Mouse (Mus musculus) cerebral cortex, adult 2 months (tissue): ENCODE measurements around the gene Hapln2.

ENCODE experiments used
- WGBS: fragments of 180-500 bp; shearing (Covaris S2); methylation state at CpG from one replicate; pipeline ENCODE4 v1.1.7; 2018; 5-methylcytosine and 5-hydroxymethylcytosine counted together

Hapln2 gene

DNA sequence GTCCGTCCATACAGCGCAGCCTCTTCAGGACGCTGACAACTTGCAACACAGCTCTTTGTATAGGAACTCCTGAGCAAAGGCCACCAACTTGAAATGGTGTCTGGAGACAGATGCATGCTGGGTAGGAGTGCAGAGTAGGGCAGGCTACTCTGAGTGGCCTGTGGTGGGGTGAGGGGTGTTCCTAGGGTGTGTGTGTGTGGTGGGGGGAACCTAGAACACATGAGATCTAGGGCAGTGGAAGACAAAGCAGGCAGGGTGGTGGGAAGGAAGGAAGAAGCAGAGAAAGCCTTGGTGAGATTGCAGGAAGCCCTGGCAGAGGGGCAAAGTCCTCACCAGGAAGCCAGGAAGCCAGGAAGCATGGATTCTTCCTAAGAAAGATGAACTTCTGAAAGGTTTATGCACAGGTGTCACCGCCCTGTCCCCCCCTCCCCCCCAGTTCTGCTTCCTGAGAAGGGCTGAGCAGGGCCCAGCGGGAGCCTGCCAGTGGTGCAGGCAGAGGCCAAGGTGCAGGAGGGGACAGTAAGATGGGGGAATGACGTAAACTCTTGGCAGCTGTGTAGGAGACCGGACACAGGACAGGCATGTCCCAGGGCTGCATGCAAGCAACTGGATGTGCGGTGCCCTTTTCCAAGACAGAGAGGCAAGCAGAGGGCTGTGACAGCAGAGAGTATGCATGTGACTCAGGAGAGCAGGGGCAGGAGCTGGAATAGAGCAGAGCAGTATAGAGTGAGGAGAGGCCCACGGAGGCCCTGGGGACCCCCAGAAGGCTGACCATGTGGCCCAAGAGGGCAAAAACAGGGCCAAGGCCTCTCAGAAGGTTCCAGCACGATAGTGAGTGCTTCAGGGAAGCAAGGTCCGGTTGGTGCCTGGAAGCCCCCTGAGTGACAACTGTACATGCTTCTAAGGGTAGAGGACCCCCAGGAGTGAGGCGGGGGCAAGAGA is 45.2 kb downstream of the Hapln2 start:
- 57% methylated on average over 12 of the region's 12 CpGs for WGBS

DNA sequence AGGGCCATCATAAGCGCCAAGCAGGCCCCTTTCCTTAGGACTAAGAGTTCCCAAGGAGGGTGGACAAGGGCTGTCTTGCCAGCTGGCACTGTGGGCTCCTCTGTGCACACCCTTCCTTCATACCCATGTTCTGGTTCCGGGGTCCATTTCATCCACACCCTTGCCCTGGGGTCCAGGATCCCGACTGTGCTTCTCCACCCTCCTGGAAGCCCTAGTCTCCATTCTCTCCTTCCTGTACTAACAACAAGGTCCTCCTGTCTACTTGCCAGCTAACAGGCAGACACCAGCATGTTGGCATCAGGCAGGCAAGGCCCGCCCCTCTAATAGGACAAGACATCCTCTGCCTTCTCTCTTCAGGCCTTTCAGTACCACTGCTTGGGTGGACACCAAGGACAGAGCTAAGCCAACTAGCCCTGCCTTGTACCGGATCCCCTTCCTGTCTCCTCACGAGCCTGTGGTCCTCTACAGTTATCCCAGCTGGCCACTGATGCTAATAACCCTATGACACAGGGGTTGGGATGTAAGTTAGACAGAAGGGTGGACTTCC is 46.1 kb downstream of the Hapln2 start:
- whole genome bisulfite sequencing: 80% methylated on average over 6 of the region's 6 CpGs

DNA sequence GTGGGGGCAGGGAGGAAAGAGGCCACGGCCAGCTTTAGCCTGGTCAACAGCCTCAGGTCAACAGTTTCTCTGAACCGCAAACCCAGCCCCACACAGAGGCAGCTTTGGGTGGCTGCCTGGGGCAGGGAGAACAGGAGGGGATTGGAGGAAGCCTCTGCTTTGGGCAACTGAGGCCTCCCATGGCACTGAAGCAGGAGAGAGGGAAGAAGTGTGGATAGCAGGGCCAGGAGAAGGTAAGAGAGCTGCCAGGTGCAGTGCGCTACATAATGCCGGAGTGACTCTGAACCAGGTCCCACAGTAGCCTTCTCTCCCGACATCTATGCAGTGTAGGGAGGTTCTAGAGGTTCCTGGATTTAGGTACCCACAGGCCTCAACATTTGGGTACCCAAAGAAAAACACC is 46.7 kb downstream of the Hapln2 start:
- WGBS: 79% methylated on average over 5 of the region's 5 CpGs

DNA sequence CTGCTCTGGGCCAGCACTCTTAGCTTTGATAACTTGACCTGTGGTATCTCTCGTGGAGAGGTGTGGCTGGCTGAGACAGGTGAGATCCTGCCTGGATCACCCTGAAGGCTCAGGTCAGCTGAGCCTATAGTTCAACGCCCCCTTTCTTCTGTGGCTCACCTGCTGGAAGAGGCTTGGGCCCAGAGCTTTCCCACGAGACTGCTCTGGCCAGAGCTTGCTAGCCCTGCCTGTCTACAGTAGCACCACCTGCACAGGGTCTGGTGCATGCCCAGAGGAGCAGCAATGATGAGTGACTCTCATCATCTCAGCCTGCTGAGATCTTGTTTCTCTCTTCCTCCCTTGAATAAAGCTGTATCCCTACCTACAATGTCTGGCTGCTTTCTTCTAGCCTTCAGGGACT is 47.3 kb downstream of the Hapln2 start:
- WGBS: 84% methylated on average over 3 of the region's 3 CpGs

DNA sequence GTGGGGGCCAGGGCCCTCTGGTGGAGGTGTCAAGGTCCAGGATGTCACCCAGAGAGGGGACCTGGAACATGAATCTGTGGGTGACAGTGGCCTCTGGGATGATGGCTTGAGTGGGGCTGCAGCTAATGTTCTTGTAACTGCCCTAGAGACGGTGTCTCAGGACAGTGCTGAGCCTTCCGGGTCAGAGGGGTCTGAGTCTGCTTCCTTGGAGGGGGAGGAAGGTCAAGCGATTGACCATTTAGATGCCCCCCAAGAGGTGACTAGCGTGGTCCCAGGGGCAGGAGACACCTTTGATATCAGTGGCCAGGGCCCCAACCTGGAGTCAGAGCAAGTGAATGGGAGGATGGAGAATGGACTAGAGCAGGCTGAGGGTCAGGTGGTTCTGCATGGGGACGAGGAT is 47.9 kb downstream of the Hapln2 start:
- 95% methylated on average over 5 of the region's 5 CpGs for WGBS

DNA sequence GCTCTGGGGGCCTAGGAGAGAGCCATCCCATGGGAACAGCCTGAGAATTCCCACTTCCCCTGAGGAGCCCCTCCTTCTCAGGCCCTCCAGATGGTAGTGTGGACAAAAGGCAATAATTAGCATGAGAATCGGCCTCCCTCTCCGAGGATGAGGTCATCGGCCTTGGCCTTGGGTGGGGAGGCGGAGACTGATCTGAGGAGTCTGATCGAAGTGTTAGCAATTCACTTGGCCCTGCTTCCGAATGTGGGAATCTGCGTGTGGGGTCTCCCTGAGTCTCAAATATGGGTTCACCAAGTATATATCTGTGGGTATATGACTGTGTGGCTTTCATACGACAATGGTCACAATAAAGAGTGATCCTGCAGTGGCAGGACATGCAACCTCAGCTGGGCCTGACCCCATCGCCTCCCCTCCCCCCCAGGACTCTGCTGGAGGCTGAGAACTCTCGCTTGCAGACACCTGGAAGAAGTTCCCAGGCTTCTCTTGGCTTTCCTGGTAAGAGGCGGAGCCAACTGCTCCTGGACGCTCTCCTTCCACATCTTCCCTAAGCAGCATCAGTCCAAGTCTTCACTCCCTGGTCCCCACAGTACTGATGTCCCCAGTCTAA is 52.9 kb downstream of the Hapln2 start:
- 53% methylated on average over 12 of the region's 12 CpGs for WGBS

DNA sequence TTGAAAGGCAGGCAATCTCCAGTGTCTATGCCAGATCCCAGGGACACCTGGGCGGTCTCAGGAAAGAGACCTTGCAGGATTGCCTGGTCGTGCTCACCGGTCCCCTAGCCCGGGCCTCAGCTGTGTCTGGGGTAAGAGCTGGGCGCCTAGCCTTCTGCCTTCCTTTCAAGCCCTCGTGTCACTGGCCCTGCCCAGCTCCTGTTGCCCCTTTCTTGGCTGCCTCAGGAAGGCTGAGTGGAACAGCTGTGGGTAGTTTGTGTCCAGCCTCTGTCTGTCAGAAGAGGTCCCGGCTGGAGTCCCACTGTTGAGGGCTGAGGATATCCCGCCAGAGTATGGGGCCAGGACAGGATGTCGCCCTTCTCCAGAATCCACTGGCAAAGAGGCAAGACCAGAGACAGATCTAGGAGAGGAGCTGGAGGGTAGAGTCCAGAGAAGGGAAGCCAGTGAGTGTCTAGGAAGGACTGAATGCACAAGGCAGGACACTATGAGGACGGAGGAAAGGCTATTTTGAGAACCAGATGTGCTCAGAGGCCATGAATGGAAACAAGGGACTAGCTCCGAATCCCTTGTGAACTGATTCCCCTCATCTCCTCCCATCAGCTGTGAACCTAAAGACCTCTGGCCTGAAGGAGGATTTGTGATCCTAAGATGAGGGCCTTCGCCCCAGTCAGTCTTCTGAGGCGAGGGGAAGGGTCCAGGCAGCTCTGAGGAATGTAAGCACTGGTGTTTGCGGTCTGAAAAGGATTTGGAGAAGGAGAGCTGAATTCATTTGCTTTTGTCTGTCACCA is 53.6 kb downstream of the Hapln2 start:
- 52% methylated on average over 14 of the region's 14 CpGs for WGBS

DNA sequence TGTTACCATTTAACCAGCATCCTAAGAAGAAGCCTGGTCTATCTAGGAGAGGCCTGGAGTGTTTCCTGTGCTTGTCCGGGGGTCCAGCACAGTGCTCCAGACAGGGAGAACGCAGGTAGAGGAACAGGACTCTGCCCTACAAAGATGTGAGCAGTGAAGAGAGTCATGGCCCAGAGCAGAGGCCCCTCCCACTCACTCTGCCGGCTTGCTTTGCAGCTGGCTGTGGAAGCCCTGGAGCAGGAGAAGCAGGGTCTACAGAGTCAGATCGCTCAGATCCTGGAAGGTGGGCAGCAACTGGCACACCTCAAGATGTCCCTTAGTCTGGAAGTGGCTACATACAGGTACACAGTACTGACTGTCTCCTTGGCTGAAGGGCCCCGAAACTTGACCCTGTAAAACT is 54.6 kb downstream of the Hapln2 start:
- 50% methylated on average over 5 of the region's 5 CpGs for WGBS

DNA sequence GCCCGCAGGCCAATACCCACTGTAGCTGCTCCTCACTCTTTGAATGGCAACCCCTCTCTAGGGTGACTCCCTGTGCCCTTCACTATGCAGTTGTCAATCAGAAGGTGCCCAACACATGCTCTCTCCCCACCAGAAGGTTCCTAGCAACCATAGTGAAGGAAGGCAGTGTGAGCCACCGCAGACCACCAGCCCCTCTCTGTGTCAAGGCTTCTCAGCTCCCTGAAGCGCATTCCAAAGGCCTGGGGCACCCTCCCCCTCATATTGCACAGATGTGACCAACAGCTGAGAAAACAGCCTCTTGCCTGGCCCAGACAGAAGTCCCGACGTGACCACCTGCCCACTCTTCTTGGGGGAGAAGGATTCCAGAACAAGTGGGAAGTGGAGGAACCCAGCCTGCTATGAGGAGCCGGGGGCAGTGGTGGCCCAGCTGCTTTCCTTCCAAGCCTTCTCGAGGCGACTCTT is 55.1 kb downstream of the Hapln2 start:
- 44% methylated on average over 8 of the region's 8 CpGs for WGBS
